Mouse (Mus musculus): ENCODE measurements around the gene Snn.
A peak's percentile ranks its signal among the peaks of the same experiment; 100 is the strongest.

The Snn gene

GRCm38 (mm10) chr16:11078216-11078869, 17.6 kb downstream of the Snn start:
- DNase-seq (ENCODE audit: extremely low read depth, low read depth): peak; percentile 71

GRCm38 (mm10) chr16:11084181-11084580, 23.4 kb downstream of the Snn start:
- DNase-seq (ENCODE audit: extremely low read depth, low read depth): no peak

GRCm38 (mm10) chr16:11086299-11086698, 25.6 kb downstream of the Snn start:
- no peak for DNase-seq (ENCODE audit: extremely low read depth, low read depth)

GRCm38 (mm10) chr16:11086856-11087588, 26.3 kb downstream of the Snn start:
- DNase-seq (ENCODE audit: extremely low read depth, low read depth): no peak

- DNase-seq (ENCODE audit: extremely low read depth, low read depth): no peak
These were observed 30.3 kb downstream of the Snn start for GRCm38 (mm10) chr16:11090836-11091570.

GRCm38 (mm10) chr16:11092061-11092460, 31.3 kb downstream of the Snn start:
- DNase-seq (ENCODE audit: extremely low read depth, low read depth): no peak

- no peak for DNase-seq (ENCODE audit: extremely low read depth, low read depth)
These were observed 31.8 kb downstream of the Snn start for GRCm38 (mm10) chr16:11092523-11092922.

- DNase-seq (ENCODE audit: extremely low read depth, low read depth): no peak
These were observed 33.1 kb downstream of the Snn start for GRCm38 (mm10) chr16:11093717-11094386.

- no peak for DNase-seq (ENCODE audit: extremely low read depth, low read depth)
These were observed 36.6 kb downstream of the Snn start for GRCm38 (mm10) chr16:11097301-11097700.

GRCm38 (mm10) chr16:11104905-11105304, 44.2 kb downstream of the Snn start:
- no peak for DNase-seq (ENCODE audit: extremely low read depth, low read depth)

- no peak for DNase-seq (ENCODE audit: extremely low read depth, low read depth)
These were observed 48.5 kb downstream of the Snn start for GRCm38 (mm10) chr16:11109198-11109740.

GRCm38 (mm10) chr16:11122625-11123024, 61.9 kb downstream of the Snn start:
- DNase-seq (ENCODE audit: extremely low read depth, low read depth): no peak

GRCm38 (mm10) chr16:11124110-11124509, 63.4 kb downstream of the Snn start:
- DNase-seq (ENCODE audit: extremely low read depth, low read depth): no peak

Data from MEL-GATA-1-ER (cell line).